ENCODE assay signal across 27 mouse cellular contexts in the genomic region with DNA sequence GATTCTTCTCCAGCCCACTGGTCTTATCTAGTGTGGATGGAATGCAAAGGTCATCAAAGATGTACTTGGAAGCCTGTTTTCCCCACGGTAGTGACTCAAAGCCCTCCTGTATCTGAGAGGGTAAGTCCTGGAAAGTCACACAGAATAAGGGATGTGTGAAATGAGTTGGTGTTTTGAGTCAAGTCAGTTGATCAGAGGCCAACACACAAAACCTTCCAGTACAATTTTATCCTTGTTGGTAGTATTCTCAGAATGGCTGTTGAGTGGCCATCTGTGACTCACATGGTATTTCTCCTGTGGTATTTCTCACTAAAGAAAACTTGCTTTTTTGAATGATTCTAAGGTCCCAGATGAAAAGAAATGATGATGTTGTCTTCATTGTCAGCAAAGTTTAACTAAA.
DNase-seq lines count a peak whose midpoint lies in the region; ATAC-seq lines count a peak whose summit lies in the region.
"Had no signal": no experiment of that assay in that cellular context is flagged by ENCODE, and none has a peak within 500 bp of the region (broad histone marks: within the 10 kb centered on the region; RNA-seq: fewer than 3 reads in every experiment).

No protein-coding gene starts in this region.

- H3K4me3 ChIP-seq in liver, embryonic 11.5 days (ENCODE audit: low read depth, low read length): no peak overlapping the region
- H3K4me3 ChIP-seq: embryonic facial prominence, embryonic 13.5 days; embryonic facial prominence, embryonic 15.5 days; forebrain, embryonic 10.5 days; forebrain, embryonic 12.5 days had no signal

- H3K27ac ChIP-seq in liver, embryonic 11.5 days (ENCODE audit: low read depth, low read length): no peak overlapping the region
- H3K27ac ChIP-seq: embryonic facial prominence, embryonic 13.5 days; embryonic facial prominence, embryonic 15.5 days; forebrain, embryonic 10.5 days; forebrain, embryonic 12.5 days had no signal

- H3K4me2 ChIP-seq in liver, embryonic 11.5 days: no peak overlapping the region
- H3K4me2 ChIP-seq: embryonic facial prominence, embryonic 13.5 days; embryonic facial prominence, embryonic 15.5 days; forebrain, embryonic 12.5 days had no signal

- ATAC-seq in liver, embryonic 11.5 days (replicated peaks; ENCODE audit: low FRiP score): no peak
- ATAC-seq: activated CD4-positive, CD25-positive, alpha-beta regulatory T cell, adult 4 months; CD4-positive, CD25-positive, alpha-beta regulatory T cell, adult 4 months; forebrain, embryonic 14.5 days; forebrain, embryonic 16.5 days; Patski had no signal

- no peaks in the 10 kb centered on the region for H3K4me1 ChIP-seq in liver, embryonic 11.5 days (replicated peaks; ENCODE audit: control insufficient read depth, insufficient read depth, low read length)
- H3K4me1 ChIP-seq: embryonic facial prominence, embryonic 13.5 days; embryonic facial prominence, embryonic 15.5 days; forebrain, embryonic 10.5 days; forebrain, embryonic 12.5 days had no signal

- no peaks in the 10 kb centered on the region for H3K36me3 ChIP-seq in liver, embryonic 11.5 days (ENCODE audit: control insufficient read depth, insufficient read depth, low read length)
- H3K36me3 ChIP-seq: embryonic facial prominence, embryonic 13.5 days; embryonic facial prominence, embryonic 15.5 days; forebrain, embryonic 10.5 days; forebrain, embryonic 12.5 days; G1E had no signal

- H3K9ac ChIP-seq in liver, embryonic 11.5 days (ENCODE audit: low read depth, low read length): no peak overlapping the region
- H3K9ac ChIP-seq: embryonic facial prominence, embryonic 13.5 days; embryonic facial prominence, embryonic 15.5 days; forebrain, embryonic 12.5 days had no signal

- no peaks in the 10 kb centered on the region for H3K27me3 ChIP-seq in liver, embryonic 11.5 days (replicated peaks; ENCODE audit: control insufficient read depth, insufficient read depth, low read length)
- H3K27me3 ChIP-seq: CH12.LX; embryonic facial prominence, embryonic 13.5 days; embryonic facial prominence, embryonic 15.5 days; forebrain, embryonic 12.5 days; Patski had no signal

- H3K9me3 ChIP-seq in liver, embryonic 11.5 days (ENCODE audit: control insufficient read depth, low read length): no peaks in the 10 kb centered on the region
- H3K9me3 ChIP-seq: embryonic facial prominence, embryonic 13.5 days; embryonic facial prominence, embryonic 15.5 days; forebrain, embryonic 10.5 days; forebrain, embryonic 12.5 days had no signal

- 59% methylated on average over 1 of the region's 1 CpGs for WGBS in liver, embryonic 11.5 days

- DNase-seq in Muller cell, postnatal 12 days (ENCODE audit: inconsistent ontology term): peak; percentile 48
- DNase-seq in brain, adult 2 months (ENCODE audit: low read depth, low spot score): peak; percentile 4
- peak; percentile 70 for DNase-seq in fibroblast of lung, adult 2 months (ENCODE audit: low read depth)
- DNase-seq in urinary bladder, postnatal 14 days (ENCODE audit: low spot score): no peak
- DNase-seq in liver, embryonic 11.5 days (ENCODE audit: low spot score): no peak
- DNase-seq in left cerebral cortex, adult 9 months (ENCODE audit: low spot score in 2 of 2): no peak
- DNase-seq in cerebellum, adult 8-10 months: no peak
- DNase-seq: adrenal gland, adult 8-10 months; adrenal gland, postnatal 25 days; B cell, adult 2 months; cerebellum, adult 11-12 months; cerebellum, adult 2 months; cerebellum, adult 9-11 months; cerebellum, postnatal 14 days; cerebellum, postnatal 36 days; embryo, embryonic 11 days had no signal

Comparison
In these comparisons a context has a peak if more than half of its experiments do, and no peak if none do; other contexts are left out.
1. DNase-seq: peak in Muller cell, postnatal 12 days (single experiment), brain, adult 2 months (single experiment) and fibroblast of lung, adult 2 months (single experiment); none in urinary bladder, postnatal 14 days (single experiment), liver, embryonic 11.5 days (single experiment), left cerebral cortex, adult 9 months (0 of 2) and cerebellum, adult 8-10 months (single experiment).